Mouse (Mus musculus): ENCODE measurements at regions not wholly inside any gene's neighbourhood (a gene's known extent, or its start where the extent isn't known, plus 50 kb on each side); places are given as distances from the start of the nearest gene placed in this dataset.

GRCm38 (mm10) chr6:48222971-48223370, 136.6 kb upstream of the Zfp746 start:
- no peak for TF ChIP-seq CTCF (IDR thresholded peaks at IDR 0.05; ENCODE audit: control insufficient read depth, insufficient read depth, insufficient replicate concordance, low read depth, low read length)
- TF ChIP-seq POLR2A (IDR thresholded peaks at IDR 0.05; ENCODE audit: control insufficient read depth, low read depth, low read length), result no peak
